Mouse (Mus musculus): ENCODE data around the gene Adh7. TPM values are rescaled to one million over a fixed set of nuclear protein-coding genes. Genes with fewer than 3 reads are reported as not detected.

The Adh7 gene
- 0.06 TPM in 1 of 2 replicates, not detected in the other for polyA plus RNA-seq (2021; fragmentation: Nextera tagmentation)
- long read RNA-seq, experiment 1: 0 reads
- long read RNA-seq, experiment 2, partial matches to known transcripts: 0 of 1 reads
- long read RNA-seq, experiment 2, other reads (novel, unspliced or antisense): 0 of 1 reads

GRCm38 (mm10) chr3:138217631-138218264 lies at the start of gene Adh7:
Adh7 (plus strand) TSS chr3:138217760.

GRCm38 (mm10) chr3:138193683-138194302 lies 23.8 kb upstream of the Adh7 start, which contains the start of gene 4930579F01Rik:
4930579F01Rik (minus strand) TSS chr3:138193825.

DNA sequence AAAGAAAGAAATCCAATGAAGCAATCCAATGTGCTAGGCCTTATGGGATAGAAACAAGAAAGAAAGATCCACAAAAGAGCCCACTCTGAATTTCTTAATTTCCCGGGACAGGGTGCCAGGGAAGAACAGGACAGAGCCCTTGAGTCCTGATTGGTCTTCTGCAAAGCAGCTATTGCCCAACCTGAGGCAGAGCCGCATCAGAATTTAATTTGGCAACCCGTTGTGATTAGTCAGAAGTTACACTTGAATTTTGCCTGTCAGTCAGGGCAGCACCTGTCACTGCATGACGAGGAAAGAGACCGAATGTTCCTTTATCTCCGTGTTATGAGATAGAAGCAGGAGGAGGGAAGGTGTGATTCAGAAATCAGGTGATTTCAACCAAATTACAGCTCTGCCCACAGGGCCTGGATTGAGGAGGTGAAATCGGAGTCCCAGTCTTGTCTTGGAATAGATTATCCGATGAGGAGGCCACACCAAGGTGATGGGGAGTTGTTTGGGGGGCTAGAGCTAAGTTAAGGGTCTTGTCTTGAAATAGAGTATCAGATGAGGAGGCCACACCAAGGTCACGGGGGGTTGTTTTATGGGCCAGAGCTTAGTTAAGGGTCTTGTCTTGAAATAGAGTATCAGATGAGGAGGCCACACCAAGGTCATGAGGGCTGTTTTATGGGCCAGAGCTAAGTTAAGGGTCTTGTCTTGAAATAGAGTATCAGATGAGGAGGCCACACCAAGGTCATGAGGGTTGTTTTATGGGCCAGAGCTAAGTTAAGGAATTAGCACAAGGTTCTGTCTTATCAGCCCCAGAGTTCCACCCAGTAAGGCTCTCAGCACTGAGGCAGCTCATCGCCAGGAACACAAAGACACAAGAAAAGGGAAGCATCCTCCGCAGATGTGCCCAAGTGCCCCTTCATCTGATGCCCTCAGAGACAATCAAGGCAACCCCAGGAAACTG lies 43.4 kb downstream of the Adh7 start, which contains the start of gene Adh1:
TSS of gene Adh1 (plus strand) at position 271 of the 949 bp plus-strand sequence.

Other genes starting within 250 kb of the Adh7 start
- gene Dapp1, start 236.2 kb upstream of the Adh7 start, polyA plus RNA-seq (2021; fragmentation: Nextera tagmentation): 2.4 and 4.8 TPM in 2 replicates
- gene 1110002E22Rik, start 152.7 kb upstream of the Adh7 start, polyA plus RNA-seq (2021; fragmentation: Nextera tagmentation): 0.22 and 0.30 TPM in 2 replicates
- 0.14 and 0.23 TPM in 2 replicates for gene Gm5105, start 150.4 kb upstream of the Adh7 start, polyA plus RNA-seq (2021; fragmentation: Nextera tagmentation)
- 9.1 and 10.1 TPM in 2 replicates for gene Trmt10a, start 74.3 kb upstream of the Adh7 start, polyA plus RNA-seq (2021; fragmentation: Nextera tagmentation)
- 4.1 and 4.4 TPM in 2 replicates for gene Mttp, start 72.8 kb upstream of the Adh7 start, polyA plus RNA-seq (2021; fragmentation: Nextera tagmentation)
- gene 4930579F01Rik, start 23.9 kb upstream of the Adh7 start, polyA plus RNA-seq (2021; fragmentation: Nextera tagmentation): not detected in 2 replicates
- gene Adh1, start 43.2 kb downstream of the Adh7 start, polyA plus RNA-seq (2021; fragmentation: Nextera tagmentation): 0.44 and 0.72 TPM in 2 replicates
- gene Adh6a, start 95.5 kb downstream of the Adh7 start, polyA plus RNA-seq (2021; fragmentation: Nextera tagmentation): not detected in 2 replicates
- not detected in 2 replicates for gene Adh6b, start 124.0 kb downstream of the Adh7 start, polyA plus RNA-seq (2021; fragmentation: Nextera tagmentation)
- not detected in 2 replicates for gene Adh4, start 197.7 kb downstream of the Adh7 start, polyA plus RNA-seq (2021; fragmentation: Nextera tagmentation)
- gene Adh5, start 225.3 kb downstream of the Adh7 start, polyA plus RNA-seq (2021; fragmentation: Nextera tagmentation): 85.1 and 101 TPM in 2 replicates